Mouse (Mus musculus) neural tube, embryonic 11.5 days (tissue): ENCODE measurements at regions not wholly inside any gene's neighbourhood (a gene's known extent, or its start where the extent isn't known, plus 50 kb on each side); places are given as distances from the start of the nearest gene placed in this dataset.

Experiments
- ATAC-seq: fragments of 200-750 bp; cut with Nextera tagmentation; 2 replicates; pipeline ENCODE4 v1.8.0; 2017; ENCODE audit warnings: moderate number of reproducible peaks, mild to moderate bottlenecking, moderate TSS enrichment, moderate library complexity; ENCODE audit not compliant: insufficient read depth, low FRiP score, low TSS enrichment
- DNase-seq: peaks from one replicate; pipeline ENCODE4 v3.0.0-alpha.2; 2015; ENCODE audit warnings: low spot score
- H3K27ac ChIP-seq: fragments of 300-500 bp; sonication (generic); 2 replicates; pipeline ENCODE4 v1.5.1; 2014; ENCODE audit warnings: low read depth, mild to moderate bottlenecking, low read length
- H3K27me3 ChIP-seq: fragments of 300-500 bp; sonication (generic); 2 replicates; pipeline ENCODE4 v1.6.1; 2014; ENCODE audit warnings: mild to moderate bottlenecking, low read length, mixed read lengths; ENCODE audit not compliant: control insufficient read depth, insufficient read depth
- H3K36me3 ChIP-seq: fragments of 300-500 bp; sonication (generic); 2 replicates; pipeline ENCODE4 v1.6.1; 2014; ENCODE audit warnings: mild to moderate bottlenecking, low read length, moderate library complexity, mixed read lengths; ENCODE audit not compliant: control insufficient read depth, insufficient read depth
- H3K4me1 ChIP-seq: fragments of 300-500 bp; sonication (generic); 2 replicates; pipeline ENCODE4 v1.6.1; 2014; ENCODE audit warnings: low read length, mixed read lengths; ENCODE audit not compliant: control insufficient read depth, insufficient read depth
- H3K4me2 ChIP-seq: fragments of 300-500 bp; sonication (generic); 2 replicates; pipeline ENCODE4 v1.6.1; 2014; ENCODE audit warnings: low read depth, mild to moderate bottlenecking, moderate library complexity
- H3K4me3 ChIP-seq: fragments of 300-500 bp; sonication (generic); 2 replicates; pipeline ENCODE4 v1.5.1; 2014; ENCODE audit warnings: low read depth, low read length
- H3K9ac ChIP-seq: fragments of 300-500 bp; sonication (generic); 2 replicates; pipeline ENCODE4 v1.6.1; 2014; ENCODE audit warnings: mild to moderate bottlenecking, low read length
- H3K9me3 ChIP-seq: fragments of 300-500 bp; sonication (generic); 2 replicates; pipeline ENCODE4 v1.6.1; 2016; ENCODE audit warnings: low read length; ENCODE audit not compliant: control insufficient read depth
- WGBS: fragments of 180-500 bp; shearing (Covaris S2); extraction: QIAGEN DNeasy Blood & Tissue Kit; methylation state at CpG from one replicate; pipeline ENCODE4 v1.1.7; 2014; 5-methylcytosine and 5-hydroxymethylcytosine counted together

DNA sequence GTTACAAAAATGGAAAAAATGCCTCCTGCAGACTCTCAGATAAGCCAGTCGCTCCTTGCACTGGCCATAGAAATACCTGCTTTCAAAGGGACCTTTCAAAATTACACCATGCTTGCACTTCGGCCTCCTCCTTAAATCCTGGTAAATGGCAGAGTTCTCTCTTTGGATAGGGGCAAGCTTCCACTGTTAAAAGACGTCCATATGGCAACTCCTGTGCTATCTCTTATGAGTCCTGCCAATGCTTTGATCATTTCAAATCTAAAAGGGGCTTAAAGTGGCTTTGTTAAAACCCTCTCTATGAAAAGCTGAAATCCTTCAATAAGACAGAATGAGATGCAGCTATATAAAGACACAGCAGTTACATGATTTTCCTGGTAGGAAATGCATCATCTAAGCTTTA is 55.2 kb upstream of the Fshr start:
- H3K9me3 ChIP-seq, result no peaks in the 10 kb centered on the region
- no peaks in the 10 kb centered on the region for H3K27me3 ChIP-seq
- ATAC-seq, result no peak
- no peak overlapping the region for H3K9ac ChIP-seq
- no peak overlapping the region for H3K27ac ChIP-seq
- WGBS, result 81% methylated on average over 3 of the region's 3 CpGs
- DNase-seq, result no peak
- no peaks in the 10 kb centered on the region for H3K4me1 ChIP-seq
- no peak overlapping the region for H3K4me2 ChIP-seq
- no peak overlapping the region for H3K4me3 ChIP-seq
- H3K36me3 ChIP-seq, result no peaks in the 10 kb centered on the region

GRCm38 (mm10) chr17:89250811-89251210 is 50.3 kb upstream of the Fshr start:
- H3K36me3 ChIP-seq, result no peaks in the 10 kb centered on the region
- 86% methylated on average over 5 of the region's 5 CpGs for WGBS

More at GRCm38 (mm10) chr17:89250811-89251210, 50.3 kb upstream of the Fshr start:
- ATAC-seq (no peak), DNase-seq (no peak)
- H3K27me3 ChIP-seq, result no peaks in the 10 kb centered on the region
- no peaks in the 10 kb centered on the region for H3K4me1 ChIP-seq
- H3K9ac ChIP-seq, result no peak overlapping the region
- H3K27ac ChIP-seq, result no peak overlapping the region
- no peaks in the 10 kb centered on the region for H3K9me3 ChIP-seq
- H3K4me2 ChIP-seq, result no peak overlapping the region
- H3K4me3 ChIP-seq, result no peak overlapping the region
